ENCODE assay signal across 8 mouse cellular contexts in the genomic region with DNA sequence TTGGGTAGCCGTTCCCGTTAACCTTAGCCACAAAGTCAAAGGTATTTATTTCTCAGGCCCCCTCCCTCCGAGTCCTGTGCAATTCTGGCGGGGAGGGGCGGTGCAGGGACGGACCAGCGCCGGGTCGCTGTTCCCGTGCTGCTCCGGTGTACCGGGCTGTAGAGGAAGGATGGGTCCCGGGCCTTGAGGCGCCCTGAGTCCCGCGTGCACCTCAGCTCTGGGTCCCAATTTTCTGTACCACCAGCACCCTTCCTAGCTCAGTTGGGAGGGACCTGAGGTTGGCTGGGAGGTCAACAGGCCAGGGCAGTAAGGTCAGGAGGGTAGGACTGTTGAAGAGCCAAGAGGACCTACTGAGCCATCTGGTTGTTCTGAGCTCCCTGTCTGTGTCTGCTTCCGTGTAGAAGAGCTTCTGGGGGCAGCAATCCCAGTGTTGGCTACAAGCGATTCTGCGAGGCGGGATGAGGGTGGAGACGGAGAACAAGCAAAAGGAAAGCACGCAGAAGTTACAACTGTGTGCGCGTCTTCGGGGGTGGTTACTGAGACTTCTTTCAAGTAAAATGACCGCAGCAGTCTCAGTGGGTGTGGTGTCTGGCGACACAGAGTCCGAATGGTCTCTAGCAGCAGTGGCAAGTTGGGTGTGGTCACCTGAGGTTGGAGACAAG. TPM values are rescaled to one million over a fixed set of nuclear protein-coding genes. Genes with fewer than 3 reads are reported as not detected.
A peak's percentile ranks its signal among the peaks of the same experiment; 100 is the strongest.
DNase-seq lines count a peak whose midpoint lies in the region; ATAC-seq and TF ChIP-seq lines count a peak whose summit lies in the region.

No protein-coding gene starts in this region.

- peaks cover 18% of the 10 kb centered on the region for H3K36me3 ChIP-seq in forebrain, postnatal 0 days (ENCODE audit: insufficient read depth)
- peaks cover 27% of the 10 kb centered on the region for H3K36me3 ChIP-seq in lung, embryonic 16.5 days (ENCODE audit: control insufficient read depth, insufficient read depth, low read length)

- H3K4me3 ChIP-seq in bone marrow macrophage, adult 2 months (ENCODE audit: insufficient read depth, low read length), result peak overlapping the region; percentile 89
- peak overlapping the region; percentile 70 for H3K4me3 ChIP-seq in forebrain, postnatal 0 days (ENCODE audit: low read depth, low read length)
- H3K4me3 ChIP-seq in lung, embryonic 16.5 days (ENCODE audit: low read length), result peak overlapping the region; percentile 91
- H3K4me3 ChIP-seq in olfactory bulb, adult 2 months (ENCODE audit: insufficient read depth, low read depth, low read length), result peak overlapping the region; percentile 88

- 1% methylated on average over 27 of the region's 28 CpGs for WGBS in forebrain, postnatal 0 days
- under 1% methylated on average over 27 of the region's 28 CpGs for WGBS in lung, embryonic 16.5 days
- under 1% methylated on average over 28 of the region's 28 CpGs for WGBS in olfactory bulb, adult 2 months

- peak; percentile 76 for ATAC-seq in forebrain, postnatal 0 days
- ATAC-seq in lung, embryonic 16.5 days (ENCODE audit: low read depth), result peak; percentile 72

- DNase-seq in layer of hippocampus, adult 9-11 months, result peak; percentile 49
- DNase-seq in layer of hippocampus, adult 9-10 months (ENCODE audit: low spot score), result no peak
- DNase-seq in forebrain, postnatal 0 days, result peak; percentile 75
- peak; percentile 41 to 68 for DNase-seq in kidney, postnatal 25 days
- DNase-seq in adrenal gland, adult 2 months, result no peak

- H3K9ac ChIP-seq in forebrain, postnatal 0 days, result peak overlapping the region; percentile 94
- H3K9ac ChIP-seq in lung, embryonic 16.5 days (ENCODE audit: low read length), result peak overlapping the region; percentile 88

- H3K27me3 ChIP-seq in forebrain, postnatal 0 days (ENCODE audit: insufficient read depth, low read length), result no peaks in the 10 kb centered on the region
- H3K27me3 ChIP-seq in lung, embryonic 16.5 days (ENCODE audit: control insufficient read depth, insufficient read depth, low read depth, low read length), result no peaks in the 10 kb centered on the region

- 0 out of 2 replicates have a peak, but pooled peaks have one; percentile 13 for TF ChIP-seq CTCF in bone marrow macrophage, adult 2 months (IDR thresholded peaks at IDR 0.05; ENCODE audit: low read depth, low read length)
- TF ChIP-seq CTCF in forebrain, postnatal 0 days (IDR thresholded peaks at IDR 0.05; ENCODE audit: low read depth), result no peak
- TF ChIP-seq CTCF in olfactory bulb, adult 2 months (IDR thresholded peaks at IDR 0.05; ENCODE audit: insufficient read depth, low read depth, low read length), result no peak

- H3K9me3 ChIP-seq in forebrain, postnatal 0 days (ENCODE audit: low read length), result 0 out of 2 replicates have a peak, but pooled peaks cover 6% of the 10 kb centered on the region
- H3K9me3 ChIP-seq in lung, embryonic 16.5 days (ENCODE audit: control insufficient read depth, low read length), result peaks cover 8% of the 10 kb centered on the region

- TF ChIP-seq POLR2A in bone marrow macrophage, adult 2 months (IDR thresholded peaks at IDR 0.05; ENCODE audit: borderline replicate concordance, low read depth, low read length), result no peak
- TF ChIP-seq POLR2A in olfactory bulb, adult 2 months (IDR thresholded peaks at IDR 0.05; ENCODE audit: insufficient read depth, low read depth, low read length), result no peak

- H3K4me2 ChIP-seq in forebrain, postnatal 0 days (ENCODE audit: low read depth), result peak overlapping the region; percentile 97
- H3K4me2 ChIP-seq in lung, embryonic 16.5 days (ENCODE audit: low read depth, low read length), result peak overlapping the region; percentile 98

- H3K4me1 ChIP-seq in bone marrow macrophage, adult 2 months (ENCODE audit: control insufficient read depth, insufficient read depth, low read length), result peaks cover 20% of the 10 kb centered on the region
- peaks cover 9% of the 10 kb centered on the region; the same call in 1 of the 2 replicates for H3K4me1 ChIP-seq in forebrain, postnatal 0 days (ENCODE audit: insufficient read depth)
- peaks cover 13% of the 10 kb centered on the region for H3K4me1 ChIP-seq in lung, embryonic 16.5 days (replicated peaks; ENCODE audit: control insufficient read depth, insufficient read depth, low read length)
- peaks cover 15% of the 10 kb centered on the region for H3K4me1 ChIP-seq in olfactory bulb, adult 2 months (ENCODE audit: control insufficient read depth, insufficient read depth, low read length)

- H3K27ac ChIP-seq in bone marrow macrophage, adult 2 months (ENCODE audit: insufficient read depth, low read depth, low read length), result peak overlapping the region; percentile 23; the same call in 1 of the 2 replicates
- peak overlapping the region; percentile 91 for H3K27ac ChIP-seq in forebrain, postnatal 0 days (ENCODE audit: low read depth, low read length)
- H3K27ac ChIP-seq in lung, embryonic 16.5 days (ENCODE audit: low read length), result peak overlapping the region; percentile 73
- peak overlapping the region; percentile 82 for H3K27ac ChIP-seq in olfactory bulb, adult 2 months (ENCODE audit: insufficient read depth, low read depth, low read length)

RNA-seq across cellular contexts. Expression of a gene that starts 0.3 kb away (rescaled TPM):
- 2.9 TPM in 2 replicates for polyA plus RNA-seq in bone marrow macrophage, adult 2 months (2012; ENCODE audit: insufficient read depth, insufficient read length, missing spikeins)
- 10.2 and 10.3 TPM in 2 replicates for total RNA-seq in forebrain, postnatal 0 days (2014; rRNA removed)
- polyA plus RNA-seq in forebrain, postnatal 0 days (2015; fragmentation: Nextera tagmentation; extraction: Ambion mirVana), result 8.9 and 11.5 TPM in 2 replicates
- 6.2 and 7.4 TPM in 2 replicates for polyA plus RNA-seq in lung, embryonic 16.5 days (2015; fragmentation: Nextera tagmentation; extraction: Ambion mirVana)
- not detected in 2 replicates for polyA plus RNA-seq in olfactory bulb, adult 2 months (2012; ENCODE audit: insufficient read depth, insufficient read length, low replicate concordance, missing spikeins)
- 1 to 10 TPM; 7.4 to 8.7 TPM for total RNA-seq in adrenal gland, adult 2 months (2021)
- 14.8 and 16.8 TPM in 2 replicates for polyA plus RNA-seq in adrenal gland, adult 2 months (2012; rRNA removed)

RNA-seq across cellular contexts. Expression of a gene that starts 8.5 kb away (rescaled TPM):
- not detected in 2 replicates for polyA plus RNA-seq in bone marrow macrophage, adult 2 months (2012; ENCODE audit: insufficient read depth, insufficient read length, missing spikeins)
- not detected in 2 replicates for total RNA-seq in forebrain, postnatal 0 days (2014; rRNA removed)
- polyA plus RNA-seq in forebrain, postnatal 0 days (2015; fragmentation: Nextera tagmentation; extraction: Ambion mirVana), result 1.2 TPM in 1 of 2 replicates, not detected in the other
- not detected in 2 replicates for polyA plus RNA-seq in lung, embryonic 16.5 days (2015; fragmentation: Nextera tagmentation; extraction: Ambion mirVana)
- not detected in 2 replicates for polyA plus RNA-seq in olfactory bulb, adult 2 months (2012; ENCODE audit: insufficient read depth, insufficient read length, low replicate concordance, missing spikeins)
- total RNA-seq in adrenal gland, adult 2 months (2021), result not detected
- polyA plus RNA-seq in adrenal gland, adult 2 months (2012; rRNA removed), result not detected in 2 replicates

RNA-seq across cellular contexts. Expression of a gene that starts 8.5 kb away (rescaled TPM):
- polyA plus RNA-seq in bone marrow macrophage, adult 2 months (2012; ENCODE audit: insufficient read depth, insufficient read length, missing spikeins), result 10.7 and 13.3 TPM in 2 replicates
- total RNA-seq in forebrain, postnatal 0 days (2014; rRNA removed), result 40.7 and 55.0 TPM in 2 replicates
- polyA plus RNA-seq in forebrain, postnatal 0 days (2015; fragmentation: Nextera tagmentation; extraction: Ambion mirVana), result 26.4 and 29.3 TPM in 2 replicates
- polyA plus RNA-seq in lung, embryonic 16.5 days (2015; fragmentation: Nextera tagmentation; extraction: Ambion mirVana), result 30.5 and 32.3 TPM in 2 replicates
- polyA plus RNA-seq in olfactory bulb, adult 2 months (2012; ENCODE audit: insufficient read depth, insufficient read length, low replicate concordance, missing spikeins), result not detected in 2 replicates
- total RNA-seq in adrenal gland, adult 2 months (2021), result 10 to 100 TPM; 55.6 to 67.5 TPM
- polyA plus RNA-seq in adrenal gland, adult 2 months (2012; rRNA removed), result 127 and 152 TPM in 2 replicates

RNA-seq across cellular contexts. Expression of a gene that starts 12.8 kb away (rescaled TPM):
- not detected in 2 replicates for polyA plus RNA-seq in bone marrow macrophage, adult 2 months (2012; ENCODE audit: insufficient read depth, insufficient read length, missing spikeins)
- 1.2 TPM in 1 of 2 replicates, not detected in the other for total RNA-seq in forebrain, postnatal 0 days (2014; rRNA removed)
- not detected in 2 replicates for polyA plus RNA-seq in forebrain, postnatal 0 days (2015; fragmentation: Nextera tagmentation; extraction: Ambion mirVana)
- polyA plus RNA-seq in lung, embryonic 16.5 days (2015; fragmentation: Nextera tagmentation; extraction: Ambion mirVana), result not detected in 2 replicates
- not detected in 2 replicates for polyA plus RNA-seq in olfactory bulb, adult 2 months (2012; ENCODE audit: insufficient read depth, insufficient read length, low replicate concordance, missing spikeins)
- not detected for total RNA-seq in adrenal gland, adult 2 months (2021)
- not detected in 2 replicates for polyA plus RNA-seq in adrenal gland, adult 2 months (2012; rRNA removed)

RNA-seq across cellular contexts. Expression of a gene that starts 24.4 kb away (rescaled TPM):
- polyA plus RNA-seq in bone marrow macrophage, adult 2 months (2012; ENCODE audit: insufficient read depth, insufficient read length, missing spikeins), result 0.15 TPM in 1 of 2 replicates, not detected in the other
- 24.4 and 24.5 TPM in 2 replicates for total RNA-seq in forebrain, postnatal 0 days (2014; rRNA removed)
- polyA plus RNA-seq in forebrain, postnatal 0 days (2015; fragmentation: Nextera tagmentation; extraction: Ambion mirVana), result 18.5 and 23.8 TPM in 2 replicates
- polyA plus RNA-seq in lung, embryonic 16.5 days (2015; fragmentation: Nextera tagmentation; extraction: Ambion mirVana), result 0.41 and 0.57 TPM in 2 replicates
- not detected in 2 replicates for polyA plus RNA-seq in olfactory bulb, adult 2 months (2012; ENCODE audit: insufficient read depth, insufficient read length, low replicate concordance, missing spikeins)
- 1 to 10 TPM; 1.9 to 2.0 TPM for total RNA-seq in adrenal gland, adult 2 months (2021)
- 6.0 and 7.6 TPM in 2 replicates for polyA plus RNA-seq in adrenal gland, adult 2 months (2012; rRNA removed)

Comparison
In these comparisons a context has a peak if more than half of its experiments do, and no peak if none do; other contexts are left out.
1. DNase-seq: peak in layer of hippocampus, adult 9-11 months (single experiment), forebrain, postnatal 0 days (single experiment) and kidney, postnatal 25 days (2 of 2); none in layer of hippocampus, adult 9-10 months (single experiment) and adrenal gland, adult 2 months (single experiment).
2. H3K27ac ChIP-seq: peak in every context shown above with its lines; median percentile 91 in forebrain, postnatal 0 days; 82 in olfactory bulb, adult 2 months; 73 in lung, embryonic 16.5 days; 23 in bone marrow macrophage, adult 2 months.
3. Peak in every context shown above with its lines, with median percentiles within 50 percentile points of each other: H3K4me3 ChIP-seq.